Mouse (Mus musculus): Measurements from ENCODE around the gene Ovca2.

GRCm38 (mm10) chr11:75184573-75184972 is 5.9 kb upstream of the Ovca2 start:
- TF ChIP-seq POLR2A (IDR thresholded peaks at IDR 0.05; ENCODE audit: borderline replicate concordance, control insufficient read depth, low read depth, low read length) = no peak
- no peak for TF ChIP-seq CTCF (IDR thresholded peaks at IDR 0.05; ENCODE audit: control insufficient read depth, insufficient read depth, low read length)
